Mouse (Mus musculus): ENCODE measurements at regions not wholly inside any gene's neighbourhood (a gene's known extent, or its start where the extent isn't known, plus 50 kb on each side); places are given as distances from the start of the nearest gene placed in this dataset.

GRCm38 (mm10) chr16:77301270-77302171, 288.0 kb downstream of the Usp25 start:
- no peak for DNase-seq

- no peak for DNase-seq
These were observed 287.2 kb downstream of the Usp25 start for GRCm38 (mm10) chr16:77300572-77301213.

- DNase-seq: no peak
These were observed 282.3 kb downstream of the Usp25 start for GRCm38 (mm10) chr16:77295574-77296355.

- DNase-seq: no peak
These were observed 278.8 kb downstream of the Usp25 start for GRCm38 (mm10) chr16:77292317-77292771.

GRCm38 (mm10) chr16:77291723-77292316, 278.3 kb downstream of the Usp25 start:
- DNase-seq: no peak

GRCm38 (mm10) chr16:77284205-77284604, 270.7 kb downstream of the Usp25 start:
- no peak for DNase-seq

GRCm38 (mm10) chr16:77279916-77280315, 266.4 kb downstream of the Usp25 start:
- no peak for DNase-seq

- DNase-seq: no peak
These were observed 266.0 kb downstream of the Usp25 start for GRCm38 (mm10) chr16:77279495-77279894.

- no peak for DNase-seq
These were observed 259.8 kb downstream of the Usp25 start for GRCm38 (mm10) chr16:77273306-77273705.

- no peak for DNase-seq
These were observed 255.4 kb downstream of the Usp25 start for GRCm38 (mm10) chr16:77268926-77269325.

- DNase-seq: no peak
These were observed 254.2 kb downstream of the Usp25 start for GRCm38 (mm10) chr16:77267679-77268078.

GRCm38 (mm10) chr16:77252349-77252748, 238.8 kb downstream of the Usp25 start:
- no peak for DNase-seq

GRCm38 (mm10) chr16:77251422-77251821, 237.9 kb downstream of the Usp25 start:
- no peak for DNase-seq

GRCm38 (mm10) chr16:77240876-77241275, 227.4 kb downstream of the Usp25 start:
- no peak for DNase-seq

- no peak for DNase-seq
These were observed 225.8 kb downstream of the Usp25 start for GRCm38 (mm10) chr16:77239176-77239790.

GRCm38 (mm10) chr16:77238358-77239175, 225.1 kb downstream of the Usp25 start:
- DNase-seq: no peak

- no peak for DNase-seq
These were observed 224.3 kb downstream of the Usp25 start for GRCm38 (mm10) chr16:77237631-77238357.

GRCm38 (mm10) chr16:77237272-77237603, 223.7 kb downstream of the Usp25 start:
- DNase-seq: no peak

GRCm38 (mm10) chr16:77236509-77237271, 223.2 kb downstream of the Usp25 start:
- no peak for DNase-seq

- DNase-seq: no peak
These were observed 222.5 kb downstream of the Usp25 start for GRCm38 (mm10) chr16:77236021-77236420.

All from kidney, adult 8-10 months (tissue).